Mouse (Mus musculus) brain, embryonic 14.5 days (tissue): ENCODE results near the gene Ceacam9. TPM values are rescaled to one million over a fixed set of nuclear protein-coding genes. Genes with fewer than 3 reads are reported as not detected.

Experiments
- DNase-seq: peaks from one replicate; pipeline ENCODE4 v3.0.0-alpha.2; 2011; ENCODE audit warnings: low read depth
- CTCF ChIP-seq: fragments of 200-500 bp; IDR thresholded peaks from 2 replicates; pipeline ENCODE4 v1.5.1; 2012; ENCODE audit warnings: inconsistent platforms, mild to moderate bottlenecking, moderate library complexity, borderline replicate concordance; ENCODE audit not compliant: insufficient read depth, insufficient read length; ENCODE audit errors: extremely low read depth
- POLR2A ChIP-seq: fragments of 200-500 bp; IDR thresholded peaks from 2 replicates; pipeline ENCODE4 v1.6.1; 2012; ENCODE audit warnings: mild to moderate bottlenecking, inconsistent platforms, borderline replicate concordance; ENCODE audit not compliant: poor library complexity, insufficient read depth, insufficient read length, severe bottlenecking; ENCODE audit errors: extremely low read depth
- polyA plus RNA-seq: library from polyadenylated mRNA; depleted of rRNA; stranded (reverse); fragments of >200 nt; gene quantifications from 2 replicates; pipeline ENCODE4 v1.2.3, GENCODE M21; 2012; rRNA removed

The Ceacam9 gene
- polyA plus RNA-seq, 1 experiment = not detected

- peak; percentile 83 for DNase-seq
- TF ChIP-seq CTCF (peak; percentile 66; the same call in 1 of the 2 replicates), POLR2A (no peak)
Measured at GRCm38 (mm10) chr7:16746093-16746492, 24.4 kb downstream of the Ceacam9 start.

- TF ChIP-seq CTCF = no peak
- no peak for TF ChIP-seq POLR2A
- no peak for DNase-seq
Measured at GRCm38 (mm10) chr7:16747656-16748055, 25.9 kb downstream of the Ceacam9 start.

GRCm38 (mm10) chr7:16752016-16752415, 30.3 kb downstream of the Ceacam9 start:
- no peak for TF ChIP-seq POLR2A
- no peak for TF ChIP-seq CTCF
- no peak for DNase-seq

- no peak for TF ChIP-seq CTCF
- TF ChIP-seq POLR2A = no peak
- no peak for DNase-seq
Measured at GRCm38 (mm10) chr7:16755362-16756017, 33.8 kb downstream of the Ceacam9 start.

- peak; percentile 88 for DNase-seq
- TF ChIP-seq CTCF = no peak
- no peak for TF ChIP-seq POLR2A
Measured at GRCm38 (mm10) chr7:16758872-16759574, 37.3 kb downstream of the Ceacam9 start.

GRCm38 (mm10) chr7:16760292-16760691, 38.6 kb downstream of the Ceacam9 start:
- TF ChIP-seq CTCF (no peak), POLR2A (no peak)
- no peak for DNase-seq

- DNase-seq = no peak
- TF ChIP-seq CTCF (no peak), POLR2A (no peak)
Measured at GRCm38 (mm10) chr7:16761005-16761481, 39.3 kb downstream of the Ceacam9 start.

- TF ChIP-seq CTCF (no peak), POLR2A (no peak)
- DNase-seq = no peak
Measured at GRCm38 (mm10) chr7:16761630-16762029, 39.9 kb downstream of the Ceacam9 start.

- no peak for DNase-seq
- TF ChIP-seq POLR2A (no peak), CTCF (no peak)
Measured at GRCm38 (mm10) chr7:16763463-16764218, 41.9 kb downstream of the Ceacam9 start.

- DNase-seq = no peak
- no peak for TF ChIP-seq POLR2A
- TF ChIP-seq CTCF = no peak
Measured at GRCm38 (mm10) chr7:16766443-16766842, 44.7 kb downstream of the Ceacam9 start.

Other genes starting within 250 kb of the Ceacam9 start
- gene Npas1, start 244.2 kb upstream of the Ceacam9 start, polyA plus RNA-seq = 4.6 and 5.1 TPM in 2 replicates
- 48.1 and 75.2 TPM in 2 replicates for gene Arhgap35, start 106.9 kb upstream of the Ceacam9 start, polyA plus RNA-seq
- gene Ceacam15, start 46.2 kb upstream of the Ceacam9 start, polyA plus RNA-seq = not detected in 2 replicates
- 455 and 489 TPM in 2 replicates for gene Ap2s1, start 16.5 kb downstream of the Ceacam9 start, polyA plus RNA-seq
- 18.7 and 32.3 TPM in 2 replicates for gene Slc1a5, start 59.4 kb downstream of the Ceacam9 start, polyA plus RNA-seq
- gene Strn4, start 94.0 kb downstream of the Ceacam9 start, polyA plus RNA-seq = 306 and 379 TPM in 2 replicates
- gene Fkrp, start 94.8 kb downstream of the Ceacam9 start, polyA plus RNA-seq = 35.1 and 47.7 TPM in 2 replicates
- 13.9 and 14.0 TPM in 2 replicates for gene Prkd2, start 121.0 kb downstream of the Ceacam9 start, polyA plus RNA-seq
- gene Dact3, start 153.4 kb downstream of the Ceacam9 start, polyA plus RNA-seq = 41.7 and 43.6 TPM in 2 replicates
- gene Gng8, start 169.9 kb downstream of the Ceacam9 start, polyA plus RNA-seq = 11.5 and 15.5 TPM in 2 replicates
- gene Ptgir, start 184.6 kb downstream of the Ceacam9 start, polyA plus RNA-seq = 0.47 and 0.75 TPM in 2 replicates
- gene Calm3, start 202.2 kb downstream of the Ceacam9 start, polyA plus RNA-seq = 580 and 837 TPM in 2 replicates
- 44.9 and 96.9 TPM in 2 replicates for gene Pnmal2, start 222.8 kb downstream of the Ceacam9 start, polyA plus RNA-seq
- 28.0 and 34.5 TPM in 2 replicates for gene Pnmal1, start 237.8 kb downstream of the Ceacam9 start, polyA plus RNA-seq